Mouse (Mus musculus) embryonic fibroblast, embryonic 13.5 days (primary cell): ENCODE data around the gene Cdc14a. TPM values are rescaled to one million over a fixed set of nuclear protein-coding genes. Genes with fewer than 3 reads are reported as not detected.
A peak's percentile ranks its signal among the peaks of the same experiment; 100 is the strongest.

Experiments
- H3K27ac ChIP-seq: 2 replicates; pipeline ENCODE4 v1.5.1; 2012; ENCODE audit warnings: low read length, control low read depth, inconsistent platforms; ENCODE audit not compliant: insufficient read depth
- H3K4me1 ChIP-seq: 2 replicates; pipeline ENCODE4 v1.6.1; 2011; ENCODE audit warnings: low read length; ENCODE audit not compliant: control insufficient read depth, insufficient read depth
- H3K4me3 ChIP-seq: 2 replicates; pipeline ENCODE4 v1.5.1; 2011; ENCODE audit warnings: mild to moderate bottlenecking, control low read depth, low read length; ENCODE audit not compliant: insufficient read depth
- CTCF ChIP-seq: IDR thresholded peaks from 2 replicates; pipeline ENCODE4 v1.5.1; 2011; ENCODE audit warnings: mild to moderate bottlenecking, control low read depth, low read length, moderate library complexity, borderline replicate concordance; ENCODE audit not compliant: insufficient read depth
- POLR2A ChIP-seq: IDR thresholded peaks from 2 replicates; pipeline ENCODE4 v1.6.1; 2011; ENCODE audit warnings: low read depth, mild to moderate bottlenecking, control low read depth, low read length, moderate library complexity
- polyA plus RNA-seq: library from polyadenylated mRNA; stranded (reverse); fragments of >200 nt; gene quantifications from 2 replicates; pipeline ENCODE4 v1.2.4, GENCODE M21; 2011; ENCODE audit warnings: low read depth; ENCODE audit not compliant: missing spikeins, insufficient read length

Cdc14a gene
- polyA plus RNA-seq, 1 experiment = 2.6 TPM

- Histone ChIP-seq H3K4me1 (no peaks in the 10 kb centered on the region), H3K27ac (peak overlapping the region; percentile 67; the same call in 1 of the 2 replicates), H3K4me3 (no peak overlapping the region)
- TF ChIP-seq CTCF (no peak), POLR2A (no peak)
These were observed 160.8 kb downstream of the Cdc14a start for GRCm38 (mm10) chr3:116263061-116263460.

DNA sequence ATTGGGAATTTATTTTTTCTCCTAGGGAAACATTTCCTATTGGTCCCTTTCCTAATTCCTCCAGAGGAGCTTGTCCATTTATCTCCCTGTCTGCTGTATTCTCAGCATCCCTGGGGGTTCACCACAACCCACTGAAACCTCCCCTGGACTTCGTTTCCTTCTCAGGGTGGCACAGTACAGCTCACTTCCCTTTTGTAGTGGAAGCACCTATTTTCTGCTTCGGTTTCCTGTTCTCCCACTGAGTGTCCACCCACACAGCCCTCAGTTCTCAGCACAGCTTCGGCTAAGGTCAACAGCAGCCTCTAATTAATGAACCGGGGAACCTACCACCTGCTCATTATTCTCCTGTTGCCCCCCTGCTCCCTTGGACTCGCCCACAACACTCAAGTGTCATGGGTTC lies 167.7 kb downstream of the Cdc14a start:
- no peak for TF ChIP-seq POLR2A
- no peak for TF ChIP-seq CTCF
- H3K4me1 ChIP-seq = no peaks in the 10 kb centered on the region

DNA sequence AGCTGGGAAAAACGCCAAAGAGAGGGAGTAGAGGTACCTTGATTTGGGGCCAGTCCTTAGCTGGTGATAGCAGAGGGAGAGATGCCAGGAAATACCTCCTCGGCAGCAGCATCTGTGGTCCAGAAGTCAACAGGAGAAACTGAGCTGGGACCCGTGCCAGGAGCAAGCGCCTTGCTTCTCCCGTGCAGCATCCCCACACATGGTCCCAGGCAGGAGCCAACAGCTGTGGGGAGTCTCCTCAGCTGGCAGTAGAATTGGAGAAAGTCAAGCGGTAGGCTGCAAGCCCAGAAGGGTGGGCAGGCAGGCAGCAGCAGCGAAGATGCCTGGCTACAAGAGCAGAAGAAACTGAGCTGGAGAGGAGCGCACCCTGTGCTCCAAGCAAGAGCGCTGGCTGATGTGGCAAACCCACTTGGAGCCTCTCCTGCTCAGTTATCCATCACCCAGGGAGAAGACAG lies 170.7 kb downstream of the Cdc14a start, which contains the start of gene Gpr88:
Gene Gpr88 (minus strand): TSS at position 427 of the 455 bp plus-strand sequence.
- peak within 1 kb of the TSS; percentile 23; the same call in 1 of the 2 replicates for H3K4me3 ChIP-seq
- H3K4me1 ChIP-seq = no peaks in the 10 kb centered on the region
- no peak for TF ChIP-seq CTCF
- TF ChIP-seq POLR2A = no peak
- H3K27ac ChIP-seq = peak within 1 kb of the TSS; percentile 28; the same call in 1 of the 2 replicates

More for the DNA sequence above, 167.7 kb downstream of the Cdc14a start:
- no peak overlapping the region for H3K27ac ChIP-seq
- no peak overlapping the region for H3K4me3 ChIP-seq

GRCm38 (mm10) chr3:116252255-116253040 lies 171.4 kb downstream of the Cdc14a start:
- peak overlapping the region; percentile 23 for H3K4me3 ChIP-seq
- TF ChIP-seq POLR2A = no peak
- no peak for TF ChIP-seq CTCF
- no peak overlapping the region for H3K27ac ChIP-seq
- no peaks in the 10 kb centered on the region for H3K4me1 ChIP-seq

DNA sequence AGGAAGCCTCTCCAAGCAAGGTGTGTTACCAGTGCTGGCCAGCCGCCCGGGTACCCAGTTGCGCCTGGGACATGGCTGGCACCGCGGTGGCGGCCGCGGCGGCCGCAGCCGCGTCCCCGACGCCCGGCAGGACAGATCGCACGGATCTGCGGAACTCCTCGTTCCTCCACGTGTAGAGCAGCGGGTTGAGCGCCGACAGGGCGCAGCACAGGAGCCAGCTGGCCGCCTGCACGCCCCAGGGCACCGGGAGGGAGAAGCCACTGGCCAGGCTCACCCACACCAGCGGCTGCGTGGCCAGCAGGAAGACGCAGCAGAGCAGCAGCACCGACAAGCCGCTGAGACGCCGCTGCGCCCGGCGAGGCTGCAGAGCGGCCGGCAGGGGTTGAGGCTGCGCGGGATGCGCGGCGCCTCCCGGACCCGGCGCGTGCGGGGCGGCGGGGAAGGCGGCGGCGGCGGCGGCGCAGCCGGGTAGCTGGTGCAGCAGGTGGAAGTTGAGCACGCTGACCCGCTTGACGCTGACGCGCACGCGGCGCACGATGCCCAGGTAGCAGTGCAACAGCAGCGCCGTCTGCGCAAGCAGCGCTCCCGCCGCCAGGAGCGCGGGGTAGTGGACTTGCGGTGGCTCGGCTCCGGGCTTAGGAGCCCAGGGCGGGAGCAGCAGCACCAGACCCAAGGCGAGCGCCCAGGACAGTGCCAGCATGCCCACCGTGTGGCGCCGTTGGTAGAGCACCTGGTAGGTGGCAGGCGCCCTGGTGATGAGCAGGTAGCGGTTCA lies 172.2 kb downstream of the Cdc14a start:
- Histone ChIP-seq H3K4me1 (no peaks in the 10 kb centered on the region), H3K4me3 (peak overlapping the region; percentile 23), H3K27ac (no peak overlapping the region)
- TF ChIP-seq POLR2A (no peak), CTCF (no peak)

GRCm38 (mm10) chr3:116249026-116249425 lies 174.8 kb downstream of the Cdc14a start:
- no peak overlapping the region for H3K4me3 ChIP-seq
- no peaks in the 10 kb centered on the region for H3K4me1 ChIP-seq
- H3K27ac ChIP-seq = no peak overlapping the region
- no peak for TF ChIP-seq POLR2A
- TF ChIP-seq CTCF = no peak

DNA sequence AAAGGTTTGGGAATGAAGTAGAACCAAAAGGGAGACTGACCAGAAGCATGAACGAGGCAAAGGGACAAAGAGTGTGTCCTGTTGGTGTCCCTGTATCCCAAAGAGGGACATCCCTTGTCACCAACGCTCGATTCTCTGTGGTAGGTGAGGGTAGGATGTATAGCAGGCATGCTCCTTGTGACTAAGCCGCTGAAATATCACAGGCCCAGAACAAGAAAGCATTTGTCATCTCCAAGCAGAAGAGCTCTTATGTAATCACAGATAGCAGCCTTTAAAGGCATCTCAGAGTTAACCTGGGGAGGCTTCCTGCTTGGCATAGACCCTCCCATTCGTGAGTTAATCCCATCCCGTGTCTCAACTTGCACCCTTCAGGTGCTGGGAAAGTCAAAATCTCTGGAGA lies 179.4 kb downstream of the Cdc14a start:
- Histone ChIP-seq H3K4me1 (no peaks in the 10 kb centered on the region), H3K27ac (no peak overlapping the region), H3K4me3 (no peak overlapping the region)
- TF ChIP-seq POLR2A (no peak), CTCF (no peak)

- H3K4me1 ChIP-seq = no peaks in the 10 kb centered on the region
- no peak for TF ChIP-seq POLR2A
- no peak for TF ChIP-seq CTCF
- no peak overlapping the region for H3K27ac ChIP-seq
- H3K4me3 ChIP-seq = no peak overlapping the region
These were observed 181.1 kb downstream of the Cdc14a start for GRCm38 (mm10) chr3:116242685-116243084.

DNA sequence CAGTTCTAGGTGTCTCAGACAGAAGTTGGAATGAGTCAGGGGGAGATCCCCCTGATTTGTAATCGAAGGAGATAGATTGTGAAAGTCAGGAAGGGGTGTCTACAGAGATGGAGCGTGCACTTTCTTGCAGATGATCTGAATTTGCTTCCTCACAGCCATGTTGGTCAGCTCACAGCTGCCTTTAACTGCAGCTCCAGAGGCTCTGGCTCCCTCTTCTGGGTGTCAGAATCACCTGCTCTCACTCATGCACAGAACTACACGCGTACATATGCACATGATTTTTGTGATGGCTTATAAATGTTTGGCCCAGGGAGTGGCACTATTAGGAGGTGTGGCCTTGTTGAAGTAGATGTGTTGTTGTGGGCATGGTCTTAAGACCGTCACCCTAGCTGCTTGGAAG lies 186.3 kb downstream of the Cdc14a start:
- Histone ChIP-seq H3K4me1 (no peaks in the 10 kb centered on the region), H3K27ac (no peak overlapping the region), H3K4me3 (no peak overlapping the region)
- no peak for TF ChIP-seq POLR2A
- TF ChIP-seq CTCF = no peak

GRCm38 (mm10) chr3:116236856-116237255 lies 187.0 kb downstream of the Cdc14a start:
- H3K27ac ChIP-seq = no peak overlapping the region
- no peak overlapping the region for H3K4me3 ChIP-seq
- TF ChIP-seq POLR2A = no peak
- no peak for TF ChIP-seq CTCF
- H3K4me1 ChIP-seq = no peaks in the 10 kb centered on the region
